Mouse (Mus musculus) neural tube, embryonic 15.5 days (tissue): ENCODE results near the gene Dnajb1. TPM values are rescaled to one million over a fixed set of nuclear protein-coding genes. Genes with fewer than 3 reads are reported as not detected.

ENCODE experiments used
- ATAC-seq: fragments of 200-750 bp; cut with Nextera tagmentation; 2 replicates; pipeline ENCODE4 v1.8.0; 2017; ENCODE audit warnings: mild to moderate bottlenecking, moderate TSS enrichment, moderate library complexity; ENCODE audit not compliant: low FRiP score
- H3K27ac ChIP-seq: fragments of 300-500 bp; sonication (generic); replicated peaks from 2 replicates; pipeline ENCODE4 v1.5.1; 2015; ENCODE audit warnings: mild to moderate bottlenecking, inconsistent platforms
- H3K27me3 ChIP-seq: fragments of 300-500 bp; sonication (generic); replicated peaks from 2 replicates; pipeline ENCODE4 v1.6.1; 2015; ENCODE audit warnings: inconsistent platforms
- H3K36me3 ChIP-seq: fragments of 300-500 bp; sonication (generic); 2 replicates; pipeline ENCODE4 v1.6.1; 2015; ENCODE audit warnings: inconsistent platforms
- H3K4me1 ChIP-seq: fragments of 300-500 bp; sonication (generic); 2 replicates; pipeline ENCODE4 v1.6.1; 2015; ENCODE audit warnings: inconsistent platforms
- H3K4me2 ChIP-seq: fragments of 300-500 bp; sonication (generic); 2 replicates; pipeline ENCODE4 v1.6.1; 2015; ENCODE audit warnings: inconsistent platforms, mild to moderate bottlenecking, moderate library complexity
- H3K4me3 ChIP-seq: fragments of 300-500 bp; sonication (generic); replicated peaks from 2 replicates; pipeline ENCODE4 v1.5.1; 2015; ENCODE audit warnings: mild to moderate bottlenecking, inconsistent platforms
- H3K9ac ChIP-seq: fragments of 300-500 bp; sonication (generic); replicated peaks from 2 replicates; pipeline ENCODE4 v1.6.1; 2015; ENCODE audit warnings: mild to moderate bottlenecking, inconsistent platforms
- H3K9me3 ChIP-seq: fragments of 300-500 bp; sonication (generic); replicated peaks from 2 replicates; pipeline ENCODE4 v1.6.1; 2016; ENCODE audit warnings: inconsistent platforms
- WGBS: fragments of 180-500 bp; shearing (Covaris S2); methylation state at CpG from one replicate; pipeline ENCODE4 v1.1.7; 2015; ENCODE audit warnings: mixed read lengths; 5-methylcytosine and 5-hydroxymethylcytosine counted together
- polyA plus RNA-seq: library from polyadenylated mRNA; unstranded; fragments of >200 nt; fragmentation: Nextera tagmentation; extraction: Ambion mirVana; gene quantifications from 2 replicates; pipeline ENCODE4 v1.2.1, GENCODE M21; 2015

The Dnajb1 gene
- polyA plus RNA-seq, 1 experiment from 2014 or later, result 57.9 TPM

GRCm38 (mm10) chr8:83571791-83572190, 36.2 kb upstream of the Dnajb1 start:
- no peak overlapping the region for H3K9ac ChIP-seq
- H3K4me1 ChIP-seq, result peaks cover 54% of the 10 kb centered on the region
- 93% methylated on average over 10 of the region's 10 CpGs for WGBS
- H3K9me3 ChIP-seq, result no peaks in the 10 kb centered on the region
- no peak overlapping the region for H3K27ac ChIP-seq
- H3K4me3 ChIP-seq, result no peak overlapping the region
- ATAC-seq, result no peak
- peaks cover 32% of the 10 kb centered on the region for H3K36me3 ChIP-seq
- no peak overlapping the region for H3K4me2 ChIP-seq
- H3K27me3 ChIP-seq, result no peaks in the 10 kb centered on the region

- Histone ChIP-seq H3K9me3 (no peaks in the 10 kb centered on the region), H3K36me3 (peaks cover 32% of the 10 kb centered on the region), H3K27me3 (no peaks in the 10 kb centered on the region), H3K4me2 (no peak overlapping the region), H3K4me3 (no peak overlapping the region), H3K9ac (no peak overlapping the region), H3K27ac (no peak overlapping the region), H3K4me1 (peaks cover 57% of the 10 kb centered on the region)
- 93% methylated on average over 5 of the region's 5 CpGs for whole genome bisulfite sequencing
- no peak for ATAC-seq
Measured at GRCm38 (mm10) chr8:83572246-83572812, 35.7 kb upstream of the Dnajb1 start.

- Histone ChIP-seq H3K27me3 (no peaks in the 10 kb centered on the region), H3K4me1 (peaks cover 55% of the 10 kb centered on the region), H3K27ac (no peak overlapping the region), H3K4me2 (no peak overlapping the region), H3K36me3 (peaks cover 32% of the 10 kb centered on the region), H3K9me3 (no peaks in the 10 kb centered on the region), H3K9ac (no peak overlapping the region), H3K4me3 (no peak overlapping the region)
- no peak for ATAC-seq
- WGBS, result 87% methylated on average over 18 of the region's 18 CpGs
Measured at GRCm38 (mm10) chr8:83573140-83573875, 34.7 kb upstream of the Dnajb1 start.

GRCm38 (mm10) chr8:83574631-83575315, 33.2 kb upstream of the Dnajb1 start:
- H3K9ac ChIP-seq, result no peak overlapping the region
- H3K4me3 ChIP-seq, result no peak overlapping the region
- peaks cover 59% of the 10 kb centered on the region for H3K4me1 ChIP-seq
- H3K27me3 ChIP-seq, result no peaks in the 10 kb centered on the region
- no peak overlapping the region for H3K4me2 ChIP-seq
- H3K36me3 ChIP-seq, result peaks cover 32% of the 10 kb centered on the region
- no peak for ATAC-seq
- WGBS, result 89% methylated on average over 15 of the region's 15 CpGs
- H3K27ac ChIP-seq, result no peak overlapping the region
- no peaks in the 10 kb centered on the region for H3K9me3 ChIP-seq

GRCm38 (mm10) chr8:83575561-83576515, 32.2 kb upstream of the Dnajb1 start:
- Histone ChIP-seq H3K9me3 (no peaks in the 10 kb centered on the region), H3K4me3 (no peak overlapping the region), H3K27ac (no peak overlapping the region), H3K27me3 (no peaks in the 10 kb centered on the region), H3K36me3 (peaks cover 22% of the 10 kb centered on the region), H3K9ac (no peak overlapping the region), H3K4me2 (no peak overlapping the region), H3K4me1 (peaks cover 66% of the 10 kb centered on the region)
- 78% methylated on average over 17 of the region's 17 CpGs for WGBS
- no peak for ATAC-seq

DNA sequence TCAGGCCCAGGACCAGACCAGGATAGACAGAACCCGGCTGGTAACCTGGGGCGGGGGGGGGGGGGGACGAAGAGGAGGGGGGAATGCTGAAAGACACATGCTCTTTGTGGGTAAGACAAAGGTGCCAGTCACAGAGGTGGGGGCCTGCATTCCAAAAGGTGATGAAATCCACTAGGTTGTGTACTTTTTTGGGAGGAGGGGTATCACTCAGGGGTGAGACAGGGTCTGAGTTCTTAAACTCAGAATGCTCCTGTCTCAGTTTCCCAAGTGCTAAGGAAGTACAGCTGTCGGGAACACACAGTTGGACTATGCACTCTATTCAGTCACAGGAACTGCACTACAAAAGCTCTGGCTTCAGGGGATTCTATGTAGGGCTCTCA, 31.5 kb upstream of the Dnajb1 start:
- ATAC-seq, result no peak
- 72% methylated on average over 3 of the region's 4 CpGs for WGBS
- Histone ChIP-seq H3K4me1 (peaks cover 73% of the 10 kb centered on the region), H3K27ac (no peak overlapping the region), H3K4me2 (no peak overlapping the region), H3K9me3 (no peaks in the 10 kb centered on the region), H3K9ac (no peak overlapping the region), H3K36me3 (peaks cover 17% of the 10 kb centered on the region), H3K4me3 (no peak overlapping the region), H3K27me3 (no peaks in the 10 kb centered on the region)

DNA sequence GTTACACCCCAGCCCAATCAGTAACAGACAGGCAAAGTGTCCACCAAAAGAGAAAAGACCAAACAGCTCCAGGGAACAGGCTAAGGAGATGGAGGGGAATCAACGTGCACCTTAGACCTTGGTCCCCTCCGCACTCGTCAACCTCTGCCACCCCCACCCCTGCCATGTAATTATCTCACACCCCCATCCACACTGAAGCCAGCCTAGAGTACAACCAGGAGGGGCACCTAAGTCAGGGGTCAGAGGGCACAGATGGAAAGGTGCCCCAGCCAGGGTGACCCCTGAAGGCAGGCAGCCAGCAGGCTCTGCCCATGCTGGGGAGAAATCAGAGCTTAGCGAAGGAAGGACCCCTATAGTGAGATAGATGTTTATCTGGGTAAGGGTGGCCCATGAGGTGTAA, 31.1 kb upstream of the Dnajb1 start:
- Histone ChIP-seq H3K4me3 (no peak overlapping the region), H3K27ac (no peak overlapping the region), H3K27me3 (no peaks in the 10 kb centered on the region), H3K9me3 (no peaks in the 10 kb centered on the region), H3K9ac (no peak overlapping the region), H3K36me3 (peaks cover 13% of the 10 kb centered on the region), H3K4me2 (no peak overlapping the region), H3K4me1 (peaks cover 77% of the 10 kb centered on the region)
- no peak for ATAC-seq
- 78% methylated on average over 4 of the region's 4 CpGs for WGBS

GRCm38 (mm10) chr8:83577384-83577791, 30.6 kb upstream of the Dnajb1 start:
- Histone ChIP-seq H3K27ac (no peak overlapping the region), H3K27me3 (no peaks in the 10 kb centered on the region), H3K9ac (no peak overlapping the region), H3K9me3 (no peaks in the 10 kb centered on the region), H3K36me3 (peaks cover 8% of the 10 kb centered on the region), H3K4me3 (no peak overlapping the region), H3K4me2 (no peak overlapping the region), H3K4me1 (peaks cover 81% of the 10 kb centered on the region)
- ATAC-seq, result no peak
- 59% methylated on average over 9 of the region's 9 CpGs for WGBS

- no peaks in the 10 kb centered on the region for H3K9me3 ChIP-seq
- no peaks in the 10 kb centered on the region for H3K27me3 ChIP-seq
- WGBS, result 75% methylated on average over 17 of the region's 17 CpGs
- H3K27ac ChIP-seq, result 0 out of 2 replicates have a peak overlapping the region, but pooled peaks have one; percentile 18
- H3K9ac ChIP-seq, result no peak overlapping the region
- H3K4me2 ChIP-seq, result no peak overlapping the region
- H3K4me3 ChIP-seq, result no peak overlapping the region
- ATAC-seq, result no peak
- H3K36me3 ChIP-seq, result no peaks in the 10 kb centered on the region
- H3K4me1 ChIP-seq, result peaks cover 92% of the 10 kb centered on the region
Measured at GRCm38 (mm10) chr8:83578131-83579055, 29.6 kb upstream of the Dnajb1 start.

DNA sequence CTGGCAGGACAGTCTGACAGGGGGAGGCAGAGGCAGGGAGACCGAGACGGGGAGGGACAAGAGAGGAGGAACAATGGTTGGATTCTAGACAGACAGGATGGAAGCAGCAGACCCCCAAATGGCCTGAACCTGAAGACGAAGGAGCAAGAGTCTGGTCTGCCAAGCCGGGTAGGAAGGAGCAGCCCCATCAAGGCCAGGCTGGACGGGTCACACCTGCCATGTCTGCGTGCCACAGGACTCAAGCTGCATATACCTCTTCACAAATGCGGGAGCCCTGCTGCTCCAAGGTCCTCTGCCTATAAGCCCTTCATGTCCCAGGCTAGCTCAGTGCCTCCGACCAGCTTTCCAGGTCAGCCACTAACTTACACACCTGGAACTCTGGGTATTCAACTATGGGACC, 28.3 kb upstream of the Dnajb1 start:
- no peaks in the 10 kb centered on the region for H3K9me3 ChIP-seq
- H3K9ac ChIP-seq, result no peak overlapping the region
- H3K4me3 ChIP-seq, result no peak overlapping the region
- WGBS, result 91% methylated on average over 8 of the region's 8 CpGs
- peaks cover 8% of the 10 kb centered on the region for H3K36me3 ChIP-seq
- no peak for ATAC-seq
- no peaks in the 10 kb centered on the region for H3K27me3 ChIP-seq
- H3K27ac ChIP-seq, result no peak overlapping the region
- H3K4me2 ChIP-seq, result no peak overlapping the region
- H3K4me1 ChIP-seq, result peaks cover 95% of the 10 kb centered on the region
